Mouse (Mus musculus) heart, postnatal 14 days (tissue): ENCODE results near the gene Adcy5. TPM values are rescaled to one million over a fixed set of nuclear protein-coding genes. Genes with fewer than 3 reads are reported as not detected.

Experiments
- DNase-seq, 2 experiments: peaks; one replicate each; pipeline ENCODE4 v3.0.0; 2021 to 2022
- intact Hi-C: fragments of 180-260 bp; cut with DNase I; formaldehyde crosslinking; loops from one replicate; pipeline ENCODE4 v1.15.1; 2025
- total RNA-seq, 2 experiments: library from RNA; stranded (reverse); gene quantifications; 2 replicates each; pipeline ENCODE4 v1.2.3; 2021

Gene Adcy5
- total RNA-seq, 2 experiments from 2014 or later, result 50.4 to 50.9 TPM

GRCm38 (mm10) chr16:35239966-35240730 lies 85.5 kb downstream of the Adcy5 start:
- no peak for DNase-seq
- intact Hi-C loops, result no loop called here

- intact Hi-C loops, result no loop called here
- DNase-seq, result no peak
Measured at GRCm38 (mm10) chr16:35247364-35247763, 92.7 kb downstream of the Adcy5 start.

DNA sequence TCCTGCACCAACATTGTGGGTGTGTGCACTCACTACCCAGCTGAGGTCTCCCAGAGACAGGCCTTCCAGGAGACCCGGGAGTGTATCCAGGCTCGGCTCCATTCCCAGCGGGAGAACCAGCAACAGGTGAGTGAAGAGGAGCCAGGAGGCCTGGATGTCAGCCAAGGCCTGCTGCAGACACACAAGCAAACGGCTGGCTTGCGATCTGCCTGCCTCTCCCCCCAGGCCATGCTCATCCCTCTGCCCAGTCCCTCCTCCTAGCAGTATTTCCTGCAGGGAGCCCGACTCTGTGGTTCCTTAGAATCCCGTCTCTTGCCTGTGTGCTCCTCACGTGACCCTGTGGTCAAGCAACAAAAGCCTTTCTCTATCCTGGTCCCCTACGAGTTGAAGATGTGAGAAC lies 94.1 kb downstream of the Adcy5 start:
- DNase-seq, result peak; percentile 67 to 71
- intact Hi-C loops, result no loop called here

GRCm38 (mm10) chr16:35249763-35250162 lies 95.1 kb downstream of the Adcy5 start:
- no peak for DNase-seq
- intact Hi-C loops, result no loop called here

- DNase-seq, result no peak
- intact Hi-C loops, result no loop called here
Measured at GRCm38 (mm10) chr16:35251690-35252089, 97.0 kb downstream of the Adcy5 start.

- no peak for DNase-seq
- intact Hi-C loops, result no loop called here
Measured at GRCm38 (mm10) chr16:35252967-35253366, 98.3 kb downstream of the Adcy5 start.

GRCm38 (mm10) chr16:35255981-35256380 lies 101.3 kb downstream of the Adcy5 start:
- peak in 1 of 2 experiments; percentile 48 for DNase-seq
- intact Hi-C loops, result no loop called here

- peak; percentile 80 to 89 for DNase-seq
- intact Hi-C loops, result loop anchor here (1.0 to 5.0 kb wide), 4 partner anchors 43 to 210 kb away; no protein-coding TSS in a partner anchor
Measured at GRCm38 (mm10) chr16:35270353-35270934, 115.8 kb downstream of the Adcy5 start.

- no peak for DNase-seq
- intact Hi-C loops, result loop anchor here (1.0 to 5.0 kb wide), 4 partner anchors 44 to 210 kb away; no protein-coding TSS in a partner anchor
Measured at GRCm38 (mm10) chr16:35270945-35271344, 116.3 kb downstream of the Adcy5 start.

- DNase-seq, result no peak
- intact Hi-C loops, result loop anchor here (2.0 to 5.0 kb wide), 2 partner anchors 44 to 211 kb away; no protein-coding TSS in a partner anchor
Measured at GRCm38 (mm10) chr16:35271572-35271971, 116.9 kb downstream of the Adcy5 start.

DNA sequence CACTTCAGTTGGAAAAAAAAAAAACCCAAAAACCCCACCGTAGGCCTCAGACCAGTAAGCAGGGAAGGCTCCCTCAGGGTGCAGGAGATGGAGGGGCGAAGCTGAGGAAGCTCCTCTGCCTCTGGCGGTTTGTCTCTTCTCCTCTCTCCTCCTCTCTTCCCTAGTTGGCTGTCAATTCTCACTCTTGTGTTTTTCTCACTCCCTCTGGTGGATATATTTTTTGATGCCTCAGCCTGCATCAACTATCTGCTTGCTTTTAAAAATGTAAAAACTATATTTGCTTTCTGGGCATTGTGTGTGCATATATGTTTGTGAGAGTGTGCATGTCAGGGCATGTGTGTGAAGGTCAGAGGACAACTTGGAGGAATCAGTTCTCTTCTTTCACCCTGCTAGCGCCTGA lies 117.7 kb downstream of the Adcy5 start:
- intact Hi-C loops, result loop anchor here (5.0 kb wide), 1 partner anchor 45 kb away; no protein-coding TSS in a partner anchor

DNA sequence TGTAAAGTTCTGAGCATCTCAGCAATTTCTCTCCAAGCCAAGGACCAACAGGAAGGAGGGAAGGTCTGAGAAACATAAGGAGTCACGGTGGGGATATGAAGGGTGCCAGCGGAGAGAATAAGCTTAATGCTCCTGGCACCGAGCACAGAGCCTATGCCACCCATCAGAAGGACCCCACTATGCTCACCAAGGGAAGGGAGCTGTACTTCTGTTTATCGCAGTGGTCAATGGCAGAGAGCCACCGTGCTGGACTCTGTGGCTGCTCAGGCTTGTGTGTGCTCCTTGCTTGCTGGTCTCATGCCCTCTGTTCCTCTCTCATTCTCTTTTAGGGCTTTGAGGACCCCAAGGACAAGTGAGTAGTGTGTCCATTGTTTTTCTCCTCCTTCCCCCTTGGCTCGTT lies 123.5 kb downstream of the Adcy5 start:
- intact Hi-C loops, result no loop called here
- no peak for DNase-seq

More for the DNA sequence above, 117.7 kb downstream of the Adcy5 start:
- no peak for DNase-seq

DNA sequence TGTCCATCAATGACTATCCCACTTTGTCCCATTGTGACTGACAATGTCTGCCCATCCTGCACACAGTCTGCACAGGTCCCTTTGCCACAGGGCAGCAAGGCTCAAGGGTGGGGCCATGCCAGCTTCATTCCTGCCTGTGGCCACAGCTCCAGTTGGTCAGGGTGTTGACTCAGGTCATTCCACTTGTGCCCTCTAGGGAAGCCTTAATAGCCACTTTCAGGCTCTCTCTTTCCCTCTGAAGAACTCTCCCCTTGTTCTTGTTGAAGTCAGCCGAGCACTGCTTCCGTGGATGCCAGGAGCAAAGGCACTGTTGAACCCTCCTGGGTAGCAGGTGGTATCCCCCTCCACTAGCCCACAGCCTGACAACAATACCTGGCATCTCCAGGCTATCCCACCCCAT lies 127.8 kb downstream of the Adcy5 start:
- intact Hi-C loops, result no loop called here

DNA sequence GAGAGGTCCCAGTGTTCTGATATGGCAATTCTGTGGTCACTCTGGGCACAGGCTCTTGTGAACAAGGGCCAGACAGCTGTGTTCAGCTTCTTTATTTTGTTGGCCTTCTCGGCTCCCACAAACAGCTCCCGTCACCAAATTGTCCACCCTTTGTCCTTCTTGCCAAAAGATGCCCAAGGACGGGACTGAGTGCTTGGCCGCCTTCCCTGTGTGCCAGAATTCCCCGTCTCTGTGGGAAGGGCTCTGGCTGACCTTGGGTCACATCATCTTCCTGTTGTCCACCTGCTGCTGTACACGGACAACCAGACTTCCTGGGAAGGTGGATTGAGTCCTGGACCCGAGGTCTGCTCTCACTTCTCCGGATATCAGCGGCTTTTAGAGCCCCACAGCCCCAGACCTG lies 131.1 kb downstream of the Adcy5 start:
- intact Hi-C loops, result no loop called here
- DNase-seq, result no peak

More for the DNA sequence above, 127.8 kb downstream of the Adcy5 start:
- no peak for DNase-seq

GRCm38 (mm10) chr16:35287244-35287643 lies 132.6 kb downstream of the Adcy5 start:
- DNase-seq, result no peak
- intact Hi-C loops, result no loop called here

DNA sequence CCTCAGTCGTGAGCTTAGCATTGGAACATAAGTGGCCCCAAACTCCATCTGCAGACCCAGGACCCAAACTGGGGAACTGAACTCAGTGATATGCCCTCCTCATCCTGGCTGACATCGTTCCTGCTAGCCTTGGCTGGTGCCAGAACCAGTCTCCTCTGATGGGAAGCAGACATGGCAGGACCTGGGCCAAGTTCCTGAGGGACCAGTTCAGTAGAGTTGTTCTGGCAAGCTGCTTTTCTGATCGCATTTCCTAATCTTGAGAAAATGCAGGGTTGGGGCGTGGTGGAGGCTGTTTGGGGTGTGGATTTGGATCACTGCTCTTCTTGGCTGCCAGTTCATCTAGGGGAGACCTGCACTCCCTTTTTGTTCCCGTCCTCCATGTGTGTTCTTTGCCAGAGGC lies 143.1 kb downstream of the Adcy5 start:
- peak in 1 of 2 experiments; percentile 40 for DNase-seq

DNA sequence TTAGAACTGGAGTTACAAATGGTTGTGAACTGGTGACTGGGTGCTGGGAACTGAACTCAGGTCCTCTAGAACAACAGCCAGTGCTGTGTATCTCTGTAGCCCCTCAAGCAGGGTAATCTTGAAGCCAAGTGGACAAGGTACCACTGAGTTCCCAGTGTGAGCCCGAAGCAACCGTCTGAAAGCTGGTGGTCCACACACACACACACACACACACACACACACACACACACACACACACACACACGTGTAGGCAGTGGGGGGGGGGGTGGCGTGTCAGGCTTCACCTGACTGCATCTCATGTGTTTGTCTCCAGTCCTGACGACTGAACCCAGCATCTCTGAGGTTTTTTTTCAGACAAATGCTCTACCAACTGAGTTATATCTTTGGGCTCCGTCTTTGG lies 145.5 kb downstream of the Adcy5 start:
- DNase-seq, result no peak
- intact Hi-C loops, result no loop called here

More for the DNA sequence above, 143.1 kb downstream of the Adcy5 start:
- intact Hi-C loops, result no loop called here

DNA sequence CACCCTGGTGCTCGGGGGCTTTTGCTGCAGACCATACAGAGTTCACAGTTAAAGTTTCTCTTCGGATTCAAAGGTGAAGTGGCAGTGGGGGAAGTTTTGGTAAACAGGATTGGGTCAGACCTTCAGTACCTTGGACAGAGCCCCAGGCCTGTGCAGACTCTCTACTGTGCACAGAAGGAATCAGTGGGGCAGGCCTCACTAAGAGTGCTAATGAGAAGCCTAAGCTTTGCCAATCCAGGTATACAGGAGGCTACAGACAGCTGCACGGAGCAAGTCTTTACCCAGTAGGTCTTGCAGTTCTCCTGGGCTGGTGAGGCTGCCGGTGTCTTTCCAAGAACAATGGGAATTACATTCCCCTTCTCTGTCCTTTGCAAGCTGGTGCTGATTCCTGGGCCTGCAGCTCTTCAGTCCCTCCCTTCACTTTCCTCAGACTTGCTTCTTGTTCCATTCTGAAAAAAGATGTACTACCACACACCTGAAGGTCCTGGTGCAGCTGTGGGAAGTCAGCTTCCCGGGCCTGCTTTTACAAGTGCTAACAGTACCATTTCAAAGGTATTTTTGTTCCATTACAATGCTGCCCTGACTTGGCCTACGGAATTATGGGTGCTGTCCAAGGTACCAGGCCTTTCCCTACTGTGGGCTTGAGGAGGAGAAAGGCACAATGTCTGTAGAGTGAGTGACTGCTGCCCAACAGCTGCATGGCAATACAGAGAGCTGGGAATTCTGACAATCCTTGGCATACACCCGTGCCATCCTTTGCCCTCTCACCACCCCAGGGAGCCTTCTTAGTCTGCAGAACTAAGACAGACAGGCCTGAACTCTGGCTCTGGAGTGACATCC lies 148.0 kb downstream of the Adcy5 start:
- no peak for DNase-seq
- intact Hi-C loops, result no loop called here

GRCm38 (mm10) chr16:35303721-35304120 lies 149.0 kb downstream of the Adcy5 start:
- intact Hi-C loops, result no loop called here

GRCm38 (mm10) chr16:35304416-35304815 lies 149.7 kb downstream of the Adcy5 start:
- intact Hi-C loops, result no loop called here
- DNase-seq, result no peak

More at GRCm38 (mm10) chr16:35303721-35304120, 149.0 kb downstream of the Adcy5 start:
- DNase-seq, result no peak

DNA sequence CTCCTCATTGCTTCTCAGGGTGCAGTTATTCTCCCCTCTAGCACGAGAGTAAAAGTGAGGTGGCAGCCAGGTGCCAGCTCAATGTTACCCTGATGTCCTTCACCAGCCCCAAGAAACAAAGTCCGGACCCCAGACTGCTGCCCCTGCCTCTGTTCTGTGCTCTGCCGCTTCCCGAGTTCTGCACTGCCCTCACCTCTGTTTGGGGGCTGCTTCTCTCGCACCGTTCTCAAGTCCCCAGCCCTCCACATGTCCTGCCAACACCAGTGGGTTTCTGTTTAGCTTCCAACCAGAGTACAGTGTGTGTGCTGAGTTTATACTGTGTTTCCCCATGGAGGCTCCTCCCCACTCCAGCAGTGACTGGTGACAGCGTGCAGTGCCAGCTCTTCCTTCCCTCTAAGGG lies 150.5 kb downstream of the Adcy5 start:
- no peak for DNase-seq
- intact Hi-C loops, result no loop called here
